Mouse (Mus musculus) cortical plate, adult 2 months (tissue): ENCODE measurements around the gene Msrb3.

Experiments used
- CTCF ChIP-seq: fragments of 200-500 bp; IDR thresholded peaks from 2 replicates; pipeline ENCODE4 v1.5.1; 2011; ENCODE audit warnings: mild to moderate bottlenecking, control low read depth, low read length; ENCODE audit not compliant: insufficient read depth; ENCODE audit errors: extremely low read depth
- POLR2A ChIP-seq: fragments of 200-500 bp; IDR thresholded peaks from 2 replicates; pipeline ENCODE4 v1.6.1; 2011; ENCODE audit warnings: mild to moderate bottlenecking, low read length, control low read depth; ENCODE audit not compliant: insufficient read depth; ENCODE audit errors: extremely low read depth

- no peak for TF ChIP-seq CTCF
- no peak for TF ChIP-seq POLR2A
These were observed 47.9 kb upstream of the Msrb3 start for GRCm38 (mm10) chr10:120946847-120947246.
